Comparison of ENCODE assay signal across 7 mouse cellular contexts in genomic region chr11:53566646-53567045, GRCm38 (mm10). TPM values are rescaled to one million over a fixed set of nuclear protein-coding genes. Genes with fewer than 3 reads are reported as not detected.
DNase-seq lines count a peak whose midpoint lies in the region; ATAC-seq and TF ChIP-seq lines count a peak whose summit lies in the region.

No protein-coding gene starts in this region.

- TF ChIP-seq POLR2A in lung, adult 2 months (IDR thresholded peaks at IDR 0.05; ENCODE audit: borderline replicate concordance, extremely low read depth, low read depth, low read length): no peak

- ATAC-seq in lung, postnatal 0 days: no peak
- ATAC-seq in forebrain, embryonic 12.5 days (ENCODE audit: low FRiP score): peak; percentile 12; the same call in 1 of the 2 replicates
- ATAC-seq in limb, embryonic 13.5 days (ENCODE audit: low FRiP score, low read depth): no peak
- ATAC-seq in stomach, embryonic 14.5 days (ENCODE audit: insufficient number of reproducible peaks, insufficient read depth, low FRiP score, low read depth): no peak
- no peak for ATAC-seq in megakaryocyte-erythroid progenitor cell, adult 5-6 weeks (replicated peaks; ENCODE audit: low FRiP score, low TSS enrichment, poor library complexity, severe bottlenecking)

- no peak for TF ChIP-seq EP300 in lung, postnatal 0 days (IDR thresholded peaks at IDR 0.05)

- H3K27me3 ChIP-seq in lung, postnatal 0 days (replicated peaks; ENCODE audit: insufficient read depth, low read length): no peaks in the 10 kb centered on the region
- H3K27me3 ChIP-seq in forebrain, embryonic 12.5 days: no peaks in the 10 kb centered on the region
- no peaks in the 10 kb centered on the region for H3K27me3 ChIP-seq in limb, embryonic 13.5 days
- H3K27me3 ChIP-seq in stomach, embryonic 14.5 days (ENCODE audit: control insufficient read depth, insufficient read depth, low read length): no peaks in the 10 kb centered on the region

- H3K9ac ChIP-seq in lung, postnatal 0 days (replicated peaks; ENCODE audit: low read depth): no peak overlapping the region
- peak overlapping the region; percentile 84 for H3K9ac ChIP-seq in forebrain, embryonic 12.5 days
- H3K9ac ChIP-seq in limb, embryonic 13.5 days: 0 out of 2 replicates have a peak overlapping the region, but pooled peaks have one; percentile 27
- H3K9ac ChIP-seq in stomach, embryonic 14.5 days (replicated peaks; ENCODE audit: low read depth, low read length): no peak overlapping the region

- H3K4me2 ChIP-seq in lung, postnatal 0 days (replicated peaks; ENCODE audit: low read depth, low read length): peak overlapping the region; percentile 79
- peak overlapping the region; percentile 75 for H3K4me2 ChIP-seq in forebrain, embryonic 12.5 days
- H3K4me2 ChIP-seq in limb, embryonic 13.5 days (replicated peaks): peak overlapping the region; percentile 87
- H3K4me2 ChIP-seq in stomach, embryonic 14.5 days (replicated peaks; ENCODE audit: low read depth, low read length): peak overlapping the region; percentile 67

- H3K27ac ChIP-seq in lung, postnatal 0 days (ENCODE audit: low read length): no peak overlapping the region
- H3K27ac ChIP-seq in forebrain, embryonic 12.5 days: no peak overlapping the region; the same call in 1 of the 2 replicates
- H3K27ac ChIP-seq in limb, embryonic 13.5 days: no peak overlapping the region
- no peak overlapping the region for H3K27ac ChIP-seq in stomach, embryonic 14.5 days (ENCODE audit: low read length)

- WGBS in lung, postnatal 0 days: 81% methylated on average over 4 of the region's 4 CpGs
- 76% methylated on average over 4 of the region's 4 CpGs for WGBS in lung, adult 2 months
- WGBS in forebrain, embryonic 12.5 days: 86% methylated on average over 4 of the region's 4 CpGs
- 86% methylated on average over 4 of the region's 4 CpGs for WGBS in limb, embryonic 13.5 days
- WGBS in stomach, embryonic 14.5 days: 85% methylated on average over 4 of the region's 4 CpGs

- H3K4me1 ChIP-seq in lung, postnatal 0 days (ENCODE audit: insufficient read depth, low read depth, low read length): no peaks in the 10 kb centered on the region; the same call in 1 of the 2 replicates
- 0 out of 2 replicates have a peak, but pooled peaks cover 2% of the 10 kb centered on the region for H3K4me1 ChIP-seq in lung, adult 2 months (ENCODE audit: control insufficient read depth, insufficient read depth, low read length)
- H3K4me1 ChIP-seq in forebrain, embryonic 12.5 days: peaks cover 21% of the 10 kb centered on the region
- peaks cover 13% of the 10 kb centered on the region for H3K4me1 ChIP-seq in limb, embryonic 13.5 days
- peaks cover 7% of the 10 kb centered on the region for H3K4me1 ChIP-seq in stomach, embryonic 14.5 days (ENCODE audit: control insufficient read depth, insufficient read depth, low read length)

- no peak for DNase-seq in lung, postnatal 0 days (ENCODE audit: low spot score)
- DNase-seq in lung, adult 2 months: no peak
- DNase-seq in cerebellum, adult 9-11 months: no peak

- peak overlapping the region; percentile 91; the same call in 1 of the 2 replicates for H3K4me3 ChIP-seq in lung, postnatal 0 days (ENCODE audit: low read depth, low read length)
- no peak overlapping the region for H3K4me3 ChIP-seq in lung, adult 2 months (replicated peaks; ENCODE audit: extremely low read depth, low read depth, low read length)
- peak overlapping the region; percentile 87 for H3K4me3 ChIP-seq in forebrain, embryonic 12.5 days (replicated peaks)
- H3K4me3 ChIP-seq in limb, embryonic 13.5 days: peak overlapping the region; percentile 89
- H3K4me3 ChIP-seq in stomach, embryonic 14.5 days (ENCODE audit: low read depth, low read length): peak overlapping the region; percentile 90

- no peaks in the 10 kb centered on the region for H3K36me3 ChIP-seq in lung, postnatal 0 days (ENCODE audit: insufficient read depth, low read length)
- peaks cover 14% of the 10 kb centered on the region for H3K36me3 ChIP-seq in forebrain, embryonic 12.5 days (replicated peaks)
- peaks cover 12% of the 10 kb centered on the region for H3K36me3 ChIP-seq in limb, embryonic 13.5 days
- H3K36me3 ChIP-seq in stomach, embryonic 14.5 days (ENCODE audit: control insufficient read depth, insufficient read depth, low read length): no peaks in the 10 kb centered on the region

- no peaks in the 10 kb centered on the region for H3K9me3 ChIP-seq in lung, postnatal 0 days (ENCODE audit: low read length)
- no peaks in the 10 kb centered on the region for H3K9me3 ChIP-seq in forebrain, embryonic 12.5 days
- no peaks in the 10 kb centered on the region for H3K9me3 ChIP-seq in limb, embryonic 13.5 days
- no peaks in the 10 kb centered on the region for H3K9me3 ChIP-seq in stomach, embryonic 14.5 days (ENCODE audit: control insufficient read depth, low read depth, low read length)

- TF ChIP-seq CTCF in lung, postnatal 0 days (IDR thresholded peaks at IDR 0.05): no peak
- no peak for TF ChIP-seq CTCF in lung, adult 2 months (IDR thresholded peaks at IDR 0.05; ENCODE audit: insufficient read depth, low read length)

RNA-seq across cellular contexts. Expression of gene Kif3a, which starts 0.5 kb away (rescaled TPM):
- polyA plus RNA-seq in lung, postnatal 0 days (2015; fragmentation: Nextera tagmentation; extraction: Ambion mirVana): 39.4 and 39.9 TPM in 2 replicates
- polyA plus RNA-seq in lung, adult 2 months (2012; rRNA removed): 5.4 and 8.5 TPM in 2 replicates
- polyA plus RNA-seq in forebrain, embryonic 12.5 days (2016; fragmentation: Nextera tagmentation; extraction: Ambion mirVana): 120 and 145 TPM in 2 replicates
- polyA plus RNA-seq in limb, embryonic 13.5 days (2015; fragmentation: Nextera tagmentation; extraction: Ambion mirVana): 105 and 112 TPM in 2 replicates
- 75.2 and 77.5 TPM in 2 replicates for polyA plus RNA-seq in stomach, embryonic 14.5 days (2014; fragmentation: Nextera tagmentation; extraction: Ambion mirVana)
- total RNA-seq in megakaryocyte-erythroid progenitor cell, adult 5-6 weeks (2014; fragmentation: Nextera tagmentation): 14.4 and 14.6 TPM in 2 replicates
- total RNA-seq in megakaryocyte-erythroid progenitor cell, adult 5-6 weeks (2017): 20.0 and 21.9 TPM in 2 replicates

RNA-seq across cellular contexts. Expression of gene Sept8, which starts 47.6 kb away (rescaled TPM):
- polyA plus RNA-seq in lung, postnatal 0 days (2015; fragmentation: Nextera tagmentation; extraction: Ambion mirVana): 13.9 and 15.5 TPM in 2 replicates
- polyA plus RNA-seq in lung, adult 2 months (2012; rRNA removed): 40.8 and 49.5 TPM in 2 replicates
- 22.5 and 23.7 TPM in 2 replicates for polyA plus RNA-seq in forebrain, embryonic 12.5 days (2016; fragmentation: Nextera tagmentation; extraction: Ambion mirVana)
- 39.2 and 42.5 TPM in 2 replicates for polyA plus RNA-seq in limb, embryonic 13.5 days (2015; fragmentation: Nextera tagmentation; extraction: Ambion mirVana)
- polyA plus RNA-seq in stomach, embryonic 14.5 days (2014; fragmentation: Nextera tagmentation; extraction: Ambion mirVana): 24.5 and 26.1 TPM in 2 replicates
- total RNA-seq in megakaryocyte-erythroid progenitor cell, adult 5-6 weeks (2014; fragmentation: Nextera tagmentation): 229 and 247 TPM in 2 replicates
- 135 and 175 TPM in 2 replicates for total RNA-seq in megakaryocyte-erythroid progenitor cell, adult 5-6 weeks (2017)

RNA-seq across cellular contexts. Expression of gene Il4, which starts 51.8 kb away (rescaled TPM):
- polyA plus RNA-seq in lung, postnatal 0 days (2015; fragmentation: Nextera tagmentation; extraction: Ambion mirVana): 0.64 and 0.79 TPM in 2 replicates
- 0.46 TPM in 1 of 2 replicates, not detected in the other for polyA plus RNA-seq in lung, adult 2 months (2012; rRNA removed)
- 1.4 and 2.6 TPM in 2 replicates for polyA plus RNA-seq in forebrain, embryonic 12.5 days (2016; fragmentation: Nextera tagmentation; extraction: Ambion mirVana)
- polyA plus RNA-seq in limb, embryonic 13.5 days (2015; fragmentation: Nextera tagmentation; extraction: Ambion mirVana): 1.9 and 2.2 TPM in 2 replicates
- polyA plus RNA-seq in stomach, embryonic 14.5 days (2014; fragmentation: Nextera tagmentation; extraction: Ambion mirVana): 2.1 and 2.2 TPM in 2 replicates
- not detected in 2 replicates for total RNA-seq in megakaryocyte-erythroid progenitor cell, adult 5-6 weeks (2014; fragmentation: Nextera tagmentation)
- total RNA-seq in megakaryocyte-erythroid progenitor cell, adult 5-6 weeks (2017): 3.5 and 5.0 TPM in 2 replicates

Comparison
In these comparisons a context has a peak if more than half of its experiments do, and no peak if none do; other contexts are left out.
1. H3K9ac ChIP-seq: peak in forebrain, embryonic 12.5 days (single experiment) and limb, embryonic 13.5 days (single experiment); none in lung, postnatal 0 days (single experiment) and stomach, embryonic 14.5 days (single experiment).
2. Peak in every context shown above with its lines, with median percentiles within 50 percentile points of each other: H3K4me2 ChIP-seq.